Mouse (Mus musculus) G1E (cell line): ENCODE data around the gene Zbp1.

ENCODE experiments used
- CTCF ChIP-seq: IDR thresholded peaks from 2 replicates; pipeline ENCODE4 v1.5.1; 2012; ENCODE audit warnings: low read depth, low read length, inconsistent platforms, mixed read lengths
- GATA1 ChIP-seq: IDR thresholded peaks from 2 replicates; pipeline ENCODE4 v1.6.1; 2012; ENCODE audit warnings: borderline replicate concordance, low read length, inconsistent platforms, mixed read lengths
- POLR2AphosphoS5 ChIP-seq: IDR thresholded peaks from 2 replicates; pipeline ENCODE4 v1.6.1; 2012; ENCODE audit warnings: low read depth, low read length, inconsistent platforms; ENCODE audit not compliant: insufficient replicate concordance

DNA sequence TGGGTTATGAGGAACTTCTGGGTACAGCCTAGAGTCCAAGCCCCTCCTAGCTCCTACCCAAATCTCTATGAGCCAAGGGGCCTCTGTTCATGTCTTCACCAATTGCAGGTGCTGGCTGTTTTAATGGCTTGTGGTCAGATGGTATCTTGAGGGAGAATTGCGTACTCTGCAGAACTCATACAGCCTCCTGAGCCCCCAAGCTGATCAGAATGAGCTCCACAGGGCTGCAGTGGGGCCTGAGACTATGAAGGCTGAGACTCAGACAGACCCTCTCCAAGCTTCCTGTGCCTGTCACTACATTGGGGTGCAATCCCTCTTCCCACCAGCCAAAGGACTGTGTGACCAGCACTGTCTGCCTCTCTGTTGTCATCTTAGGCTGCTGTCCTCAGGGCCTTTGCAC, 46.3 kb downstream of the Zbp1 start:
- no peak for TF ChIP-seq GATA1
- TF ChIP-seq CTCF = no peak
- no peak for TF ChIP-seq POLR2AphosphoS5
